Mouse (Mus musculus): ENCODE measurements around the gene Fat3.

DNA sequence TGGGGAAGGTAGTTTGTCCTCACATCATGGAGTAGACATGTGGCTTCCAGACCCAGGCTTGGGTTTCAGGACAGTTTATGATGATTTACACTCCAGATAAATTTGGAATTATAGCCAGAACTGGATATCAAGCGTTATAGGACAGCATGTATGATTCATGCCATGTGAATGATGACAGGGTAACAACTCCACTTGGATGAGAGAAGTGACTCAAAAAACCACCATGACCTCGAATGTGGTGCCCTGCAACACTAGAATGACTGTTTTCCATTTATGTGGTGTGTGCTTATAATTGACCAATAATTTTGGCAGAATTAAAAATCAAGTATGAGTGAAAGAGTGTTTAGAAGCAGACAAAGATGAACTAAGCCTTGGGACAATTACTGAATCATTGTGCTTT, 210.2 kb downstream of the Fat3 start:
- TF ChIP-seq CTCF (IDR thresholded peaks at IDR 0.05; ENCODE audit: control insufficient read depth, insufficient read depth, insufficient read length) (no peak), USF1 (IDR thresholded peaks at IDR 0.05; ENCODE audit: low read depth) (no peak), CEBPB (IDR thresholded peaks at IDR 0.05; ENCODE audit: low read depth) (peak; percentile 10)

All from C2C12 (cell line).